Mouse (Mus musculus): ENCODE measurements around the gene Tubb3. TPM values are rescaled to one million over a fixed set of nuclear protein-coding genes. Genes with fewer than 3 reads are reported as not detected.

Gene Tubb3
- total RNA-seq (2021) = under 1 TPM in 1 of 2 experiments, not detected in 1; 0.20 TPM
- long read RNA-seq, experiment 1, partial matches to known transcripts = 0 of 1 reads
- long read RNA-seq, experiment 1, other reads (novel, unspliced or antisense) = 1 of 1 reads
- long read RNA-seq, experiment 2 = 0 reads

DNA sequence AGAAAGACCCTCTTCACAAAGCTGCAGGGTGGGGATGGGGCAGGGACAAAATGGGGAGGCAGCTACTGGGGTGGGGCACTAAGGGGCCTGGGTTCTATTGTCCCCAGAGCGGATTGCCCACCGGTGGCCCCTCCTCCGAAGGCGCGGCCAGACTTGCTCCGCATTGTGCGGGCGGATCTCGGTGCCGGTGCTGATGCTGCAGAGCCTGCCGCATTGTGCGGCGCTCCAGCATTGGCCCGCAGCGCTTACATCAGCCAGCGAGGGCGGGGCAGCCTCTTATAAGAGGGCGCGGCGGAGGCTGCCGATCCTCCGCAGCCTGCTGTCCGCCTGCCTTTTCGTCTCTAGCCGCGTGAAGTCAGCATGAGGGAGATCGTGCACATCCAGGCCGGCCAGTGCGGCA is at the start of gene Tubb3:
Tubb3 (plus strand) TSS at position 179 of the 400 bp plus-strand sequence.
- no peak for DNase-seq
- intact Hi-C loops (cut with DNase I) = no loop called here

DNA sequence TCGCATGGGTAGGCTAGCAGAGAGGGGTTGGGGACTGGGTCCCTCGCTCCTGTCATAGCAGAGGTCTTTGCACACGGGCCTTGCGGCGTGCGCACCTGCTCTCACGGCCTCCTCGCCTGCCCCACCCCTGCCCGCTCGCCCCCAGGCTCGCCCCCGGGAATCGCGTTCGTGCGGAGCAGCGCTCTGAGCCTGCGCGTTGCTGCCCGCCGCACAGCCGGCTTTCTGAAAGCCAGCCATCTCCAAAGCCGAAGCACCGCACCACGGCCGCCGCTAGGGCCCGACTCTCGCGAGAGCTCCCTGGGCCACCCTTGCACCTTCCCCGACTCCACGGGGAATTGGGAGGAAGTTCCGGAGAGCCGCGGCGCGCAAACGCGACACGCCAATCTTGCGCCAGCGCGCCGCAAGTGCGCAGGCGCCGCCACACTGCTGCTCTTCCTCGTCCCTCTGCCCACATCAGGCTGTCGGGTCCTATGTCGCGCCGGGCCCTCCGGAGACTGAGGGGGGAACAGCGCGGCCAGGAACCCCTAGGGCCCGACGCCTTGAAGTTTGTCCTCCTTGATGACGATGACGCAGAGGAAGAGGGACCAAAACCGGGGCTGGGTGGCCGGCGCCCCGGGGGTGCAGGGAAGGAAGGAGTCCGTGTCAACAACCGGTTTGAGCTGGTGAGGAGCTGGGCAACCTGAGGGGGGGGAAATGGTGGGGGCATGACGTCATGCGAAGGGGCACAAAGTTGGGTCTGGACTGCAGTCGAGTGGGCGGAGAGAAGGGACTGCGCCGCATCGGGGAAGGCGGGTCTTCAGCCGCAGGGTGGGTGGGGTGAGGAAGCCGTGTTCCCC is 37.6 kb upstream of the Tubb3 start, which contains the start of gene Tcf25:
Tcf25 (plus strand) TSS at position 351 of the 836 bp plus-strand sequence.
- intact Hi-C loops (cut with DNase I) = no loop called here
- DNase-seq = peak; percentile 91 to 94

DNA sequence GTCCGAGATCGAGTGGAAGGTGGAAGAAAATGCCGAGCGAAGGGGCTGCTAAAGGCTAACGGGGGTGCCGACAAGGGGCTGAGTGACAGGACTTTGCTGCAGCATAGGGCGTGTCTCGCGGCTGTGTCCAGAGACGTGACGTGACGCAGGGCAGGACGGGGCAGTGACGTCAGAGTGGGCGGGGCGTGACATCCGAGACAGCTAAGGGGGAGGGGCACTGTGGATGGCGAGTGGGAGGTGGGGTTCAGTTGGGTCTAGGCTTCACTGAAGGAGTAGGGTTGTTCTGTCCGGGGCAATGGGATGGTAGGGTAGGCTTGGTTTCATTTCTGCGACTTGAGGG is 37.0 kb upstream of the Tubb3 start:
- intact Hi-C loops (cut with DNase I) = no loop called here
- peak; percentile 92 for DNase-seq

DNA sequence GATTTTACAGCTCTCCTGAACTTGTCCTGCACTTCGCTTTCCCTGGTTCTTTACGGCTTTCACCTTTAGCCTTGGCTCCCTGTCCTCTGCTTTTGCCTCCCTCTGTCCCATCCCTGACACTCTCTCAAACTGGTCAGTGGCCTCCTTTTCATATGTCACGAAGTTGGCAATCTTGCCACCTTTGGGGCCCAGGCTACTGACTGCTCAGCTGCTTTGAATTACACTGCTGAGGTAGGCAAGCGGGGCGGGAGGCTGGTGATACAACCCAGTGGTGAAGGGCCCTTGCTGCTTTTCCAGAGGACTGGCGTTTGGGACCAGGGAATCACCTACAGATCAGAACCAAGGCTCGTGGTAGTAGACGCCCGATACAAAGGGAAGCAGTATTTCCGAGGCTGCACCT is 35.5 kb upstream of the Tubb3 start:
- no peak for DNase-seq
- intact Hi-C loops (cut with DNase I) = no loop called here

DNA sequence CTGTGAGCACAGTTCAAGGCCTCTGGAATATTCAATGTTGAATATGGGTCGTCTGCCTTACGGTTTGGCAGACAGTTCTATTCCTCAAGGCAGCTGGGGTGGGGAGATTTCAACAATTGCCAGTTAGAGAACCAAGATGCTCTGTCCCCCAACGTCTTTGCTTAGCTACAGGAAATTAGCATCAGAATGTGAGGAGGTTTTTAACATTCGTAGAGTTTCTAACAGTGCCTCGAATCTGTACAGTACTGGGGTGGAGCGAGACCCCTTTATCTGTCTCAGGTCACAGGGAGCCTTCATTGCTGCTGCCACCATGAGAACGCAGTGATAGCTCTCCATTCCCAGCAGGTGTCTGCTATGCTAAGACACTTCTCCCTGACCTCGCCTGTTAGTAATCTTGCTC is 35.1 kb upstream of the Tubb3 start:
- intact Hi-C loops (cut with DNase I) = no loop called here
- DNase-seq = no peak

DNA sequence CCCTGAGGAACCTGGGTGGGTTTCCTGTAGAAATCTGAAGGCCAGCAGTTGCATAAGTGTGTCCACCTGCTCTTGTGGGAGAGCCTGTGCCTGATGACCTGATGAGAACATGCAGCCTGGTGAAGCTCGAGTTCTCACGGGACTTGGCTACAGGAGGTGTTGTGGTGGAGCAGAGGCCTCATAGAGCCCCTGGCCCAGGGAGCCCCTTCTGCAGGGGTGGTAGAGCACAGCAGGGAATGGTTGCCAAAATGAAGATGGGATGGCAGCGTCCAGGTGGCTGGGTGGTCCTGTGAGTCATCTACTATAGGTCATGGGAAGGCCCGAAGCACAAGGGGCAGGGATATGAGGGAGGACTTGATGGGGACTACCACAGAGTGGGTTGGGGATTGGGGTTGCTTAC is 29.5 kb upstream of the Tubb3 start:
- intact Hi-C loops (cut with DNase I) = no loop called here
- no peak for DNase-seq

DNA sequence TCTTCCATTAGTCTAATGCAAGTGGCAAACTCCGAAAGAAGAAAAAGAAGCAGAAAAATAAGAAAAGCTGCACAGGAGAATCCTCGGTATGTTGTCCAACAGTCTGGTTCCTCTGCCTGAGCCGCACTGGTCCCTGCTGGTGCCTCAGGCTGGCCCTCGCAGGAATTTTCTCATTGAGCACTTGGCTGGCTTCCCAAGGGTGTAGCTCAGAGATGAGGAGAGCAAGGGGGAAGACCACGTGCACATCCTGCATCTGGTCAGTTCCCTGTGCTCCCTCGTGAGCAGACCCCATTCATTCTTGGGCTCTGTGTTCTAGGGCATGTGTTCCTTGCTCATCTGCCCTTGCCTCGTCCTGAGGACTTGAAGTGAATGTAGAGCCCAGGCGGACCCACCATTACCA is 28.7 kb upstream of the Tubb3 start:
- intact Hi-C loops (cut with DNase I) = no loop called here
- no peak for DNase-seq

DNA sequence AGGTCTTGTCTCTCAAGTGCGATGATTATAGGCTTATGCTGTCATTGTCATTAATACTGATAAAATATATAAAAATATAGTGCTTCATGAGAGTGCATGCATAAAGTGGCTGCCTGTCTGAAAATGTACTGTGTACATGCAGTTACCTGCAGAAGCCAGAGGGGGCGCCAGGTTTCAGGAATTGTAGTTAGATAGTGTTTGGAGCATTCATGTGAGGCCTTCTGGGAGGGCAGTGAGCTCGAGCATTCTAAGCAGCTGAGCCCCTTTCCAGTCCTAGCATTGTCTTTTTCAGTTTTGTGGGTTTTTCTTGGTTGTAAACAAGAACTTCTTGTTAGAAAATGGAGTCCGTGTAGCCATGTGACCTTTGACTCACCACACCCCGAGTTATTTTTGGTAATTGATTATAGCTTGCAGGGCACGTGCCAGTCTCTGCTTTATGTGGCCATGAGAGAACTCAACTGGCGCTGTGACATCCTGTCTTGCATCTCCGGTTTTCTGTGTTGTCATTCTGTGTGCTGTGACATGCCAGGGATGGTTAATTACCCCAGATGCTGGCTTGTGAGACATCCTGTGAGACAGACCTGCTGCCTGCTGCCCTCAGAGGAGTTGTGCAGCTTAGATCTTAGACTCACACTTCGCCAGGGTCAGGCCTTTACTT is 26.2 kb upstream of the Tubb3 start:
- intact Hi-C loops (cut with DNase I) = no loop called here
- no peak for DNase-seq

DNA sequence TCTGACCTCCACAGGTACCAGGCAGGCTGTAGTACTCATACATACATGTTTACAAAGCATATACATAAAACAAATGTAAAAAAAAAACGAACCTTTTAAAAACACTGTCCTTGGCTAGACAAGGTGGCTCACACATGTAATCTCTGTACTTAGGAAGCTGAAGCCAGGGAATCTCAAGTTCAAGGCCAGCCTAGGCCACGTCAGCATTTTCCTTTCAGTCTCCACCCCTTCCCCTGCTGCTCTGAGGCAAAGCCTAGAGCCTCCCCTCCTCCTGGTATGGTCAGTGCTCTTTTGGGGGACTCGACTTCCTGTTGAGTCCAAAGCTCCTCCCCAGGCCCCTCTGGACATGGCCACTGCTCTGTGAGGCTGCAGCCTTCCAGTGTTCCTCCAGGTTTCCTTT is 24.2 kb upstream of the Tubb3 start:
- intact Hi-C loops (cut with DNase I) = no loop called here
- no peak for DNase-seq

DNA sequence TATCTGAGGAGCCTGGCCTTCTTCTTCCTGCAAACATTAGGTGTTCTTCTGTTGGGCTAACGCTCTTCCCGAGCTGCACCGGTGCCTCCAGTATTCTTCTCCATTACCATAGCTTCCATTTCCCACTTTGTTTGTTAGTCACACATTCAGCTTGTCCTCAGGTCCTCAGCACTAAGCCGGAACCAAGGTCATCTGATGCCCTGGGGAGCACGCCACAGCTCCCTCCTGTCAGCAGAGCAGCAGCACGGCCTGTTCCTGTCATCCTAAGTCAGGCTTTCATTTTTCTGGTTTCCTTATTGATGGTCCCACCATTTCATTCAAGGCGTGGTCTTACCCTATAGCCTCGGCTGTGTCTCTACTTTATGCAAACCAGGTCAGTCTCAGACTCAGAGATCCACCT is 23.4 kb upstream of the Tubb3 start:
- no peak for DNase-seq
- intact Hi-C loops (cut with DNase I) = no loop called here

DNA sequence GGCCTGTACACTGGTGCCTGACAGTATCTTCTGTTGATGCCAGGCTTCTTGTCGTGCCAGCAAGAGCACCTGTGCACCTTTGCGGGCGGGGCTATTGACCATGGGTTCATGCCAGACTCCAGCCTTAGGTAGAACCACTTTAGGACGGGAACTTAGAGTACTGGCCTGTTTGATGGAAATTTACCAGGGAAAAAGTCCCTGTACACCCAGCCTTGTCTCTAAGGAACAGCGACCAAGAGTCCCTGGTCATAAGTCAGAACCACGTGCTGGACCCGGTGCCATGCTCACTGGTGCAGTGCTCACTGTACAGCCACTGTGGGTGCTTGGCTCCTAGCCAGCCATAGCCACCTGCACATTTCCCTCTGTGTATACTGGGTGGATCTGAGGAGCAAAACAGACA is 22.2 kb upstream of the Tubb3 start:
- intact Hi-C loops (cut with DNase I) = no loop called here

DNA sequence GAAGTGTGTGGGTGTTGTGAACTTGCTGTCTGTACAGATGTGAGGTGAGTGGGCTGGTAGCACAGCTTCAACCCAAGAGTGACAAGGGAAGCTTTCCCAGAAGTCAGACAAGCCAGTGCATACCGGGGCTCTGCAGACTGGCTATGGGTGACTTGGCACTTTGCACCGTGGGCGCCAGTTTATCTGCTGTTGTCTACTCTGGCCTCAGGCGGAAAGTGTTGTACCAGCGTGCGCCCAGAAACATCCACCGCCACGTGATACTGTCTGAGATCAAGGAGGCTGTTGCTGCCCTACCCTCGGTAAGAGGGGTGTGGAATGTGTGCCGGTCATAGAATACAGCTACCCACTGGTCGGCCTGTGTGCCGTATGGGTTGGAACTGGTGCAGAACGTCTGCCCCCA is 12.9 kb upstream of the Tubb3 start:
- intact Hi-C loops (cut with DNase I) = no loop called here
- no peak for DNase-seq

More for the DNA sequence above, 22.2 kb upstream of the Tubb3 start:
- no peak for DNase-seq

DNA sequence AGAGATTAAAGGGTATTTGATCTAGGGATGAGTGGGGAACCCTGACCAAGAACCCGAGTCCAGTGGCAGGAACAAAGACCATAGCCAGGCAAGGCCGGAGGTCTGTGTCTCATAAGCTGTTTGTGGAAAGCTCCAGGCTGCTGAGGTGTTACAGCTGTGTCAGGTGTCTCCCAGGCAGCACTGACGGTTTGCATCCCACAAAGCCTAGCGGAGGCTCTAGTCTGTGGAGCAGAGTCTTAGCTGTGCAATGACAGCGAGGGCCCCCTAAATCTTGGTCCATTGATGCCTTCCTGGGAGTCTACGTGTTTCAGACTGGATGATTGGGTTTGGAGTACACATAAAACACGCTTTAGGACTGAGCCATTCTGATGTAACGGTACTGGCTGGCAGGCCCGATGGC is 9.3 kb upstream of the Tubb3 start:
- no peak for DNase-seq
- intact Hi-C loops (cut with DNase I) = loop anchor here (10.0 kb wide), 1 partner anchor 77 kb away; no protein-coding TSS in a partner anchor

DNA sequence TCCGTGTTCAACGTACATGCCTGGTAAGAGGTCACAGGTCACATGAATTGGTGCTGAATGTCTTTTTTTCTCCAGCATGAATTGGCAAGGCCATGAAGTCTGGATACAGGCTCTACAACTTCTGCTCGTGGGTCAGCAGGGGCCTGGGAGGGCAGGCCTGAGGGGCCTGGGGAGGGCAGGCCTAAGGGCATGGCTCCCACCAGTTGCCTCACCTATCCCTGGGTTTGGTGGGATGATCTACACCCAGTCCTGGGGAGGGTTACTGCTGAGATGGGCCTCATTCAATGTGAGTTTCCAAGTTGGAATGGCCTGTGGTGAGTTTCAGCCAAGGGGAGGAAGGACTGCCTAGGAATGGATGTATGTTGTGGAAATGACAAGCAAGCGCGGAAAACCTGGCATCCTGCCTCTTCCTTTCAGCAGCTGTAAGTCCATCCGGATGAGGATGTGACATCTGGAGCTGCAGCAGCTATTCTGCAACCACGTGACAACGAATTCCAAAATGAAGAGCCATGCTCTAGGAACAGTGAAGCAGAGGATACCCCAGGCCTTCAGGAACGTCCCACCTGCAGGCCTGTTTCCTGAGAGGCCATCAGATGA is 8.4 kb upstream of the Tubb3 start:
- intact Hi-C loops (cut with DNase I) = loop anchor here (10.0 kb wide), 1 partner anchor 78 kb away; no protein-coding TSS in a partner anchor
- DNase-seq = no peak

DNA sequence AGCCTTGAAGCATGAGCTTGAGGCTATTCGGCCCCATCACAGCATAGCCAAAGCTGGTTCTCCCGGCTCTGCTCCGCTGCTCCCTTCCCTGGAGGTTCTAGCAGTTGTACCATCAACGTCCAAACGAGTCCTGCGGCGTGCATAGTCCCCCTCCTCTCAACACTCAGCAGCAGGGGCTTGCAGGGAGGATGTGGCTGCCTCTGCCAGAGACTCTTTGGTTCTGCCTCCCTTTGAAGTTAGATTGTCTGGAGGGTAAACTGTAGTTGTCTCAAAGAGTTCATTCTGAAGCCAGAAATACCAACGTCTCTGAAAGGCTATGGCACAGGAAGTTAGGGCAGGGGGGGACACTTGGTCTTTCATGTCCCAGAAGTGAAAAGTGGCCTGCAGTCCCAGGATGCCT is 6.7 kb upstream of the Tubb3 start:
- intact Hi-C loops (cut with DNase I) = loop anchor here (10.0 kb wide), 1 partner anchor 80 kb away; no protein-coding TSS in a partner anchor
- DNase-seq = no peak

DNA sequence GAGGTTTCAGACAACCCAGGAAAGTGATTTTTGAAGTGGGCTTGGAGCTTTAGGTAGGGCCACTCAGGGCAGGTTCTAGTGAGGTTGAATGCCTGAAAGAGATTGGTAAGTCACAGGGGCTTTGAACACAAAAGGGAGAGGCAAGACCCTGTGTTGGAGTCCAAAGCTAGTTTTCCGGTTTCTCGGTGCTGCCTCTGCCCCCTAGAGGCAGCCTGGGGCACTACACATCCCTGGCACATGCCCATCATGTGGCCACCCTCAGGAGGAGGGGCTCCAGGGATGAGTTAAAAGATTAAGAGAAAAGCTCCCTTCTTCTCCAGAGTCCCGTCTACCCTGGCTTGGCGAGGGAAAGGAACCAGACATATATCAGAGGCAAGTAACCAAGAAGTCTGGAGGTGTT is 4.4 kb upstream of the Tubb3 start, which contains the start of gene Mc1r:
Mc1r (plus strand) TSS at position 322 of the 400 bp plus-strand sequence.
- intact Hi-C loops (cut with DNase I) = loop anchor here (10.0 kb wide), 1 partner anchor 82 kb away; no protein-coding TSS in a partner anchor
- DNase-seq = peak; percentile 40 to 43

DNA sequence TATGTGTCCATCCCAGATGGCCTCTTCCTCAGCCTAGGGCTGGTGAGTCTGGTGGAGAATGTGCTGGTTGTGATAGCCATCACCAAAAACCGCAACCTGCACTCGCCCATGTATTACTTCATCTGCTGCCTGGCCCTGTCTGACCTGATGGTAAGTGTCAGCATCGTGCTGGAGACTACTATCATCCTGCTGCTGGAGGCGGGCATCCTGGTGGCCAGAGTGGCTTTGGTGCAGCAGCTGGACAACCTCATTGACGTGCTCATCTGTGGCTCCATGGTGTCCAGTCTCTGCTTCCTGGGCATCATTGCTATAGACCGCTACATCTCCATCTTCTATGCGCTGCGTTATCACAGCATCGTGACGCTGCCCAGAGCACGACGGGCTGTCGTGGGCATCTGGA is 3.6 kb upstream of the Tubb3 start:
- intact Hi-C loops (cut with DNase I) = loop anchor here (10.0 kb wide), 1 partner anchor 83 kb away; no protein-coding TSS in a partner anchor
- no peak for DNase-seq

DNA sequence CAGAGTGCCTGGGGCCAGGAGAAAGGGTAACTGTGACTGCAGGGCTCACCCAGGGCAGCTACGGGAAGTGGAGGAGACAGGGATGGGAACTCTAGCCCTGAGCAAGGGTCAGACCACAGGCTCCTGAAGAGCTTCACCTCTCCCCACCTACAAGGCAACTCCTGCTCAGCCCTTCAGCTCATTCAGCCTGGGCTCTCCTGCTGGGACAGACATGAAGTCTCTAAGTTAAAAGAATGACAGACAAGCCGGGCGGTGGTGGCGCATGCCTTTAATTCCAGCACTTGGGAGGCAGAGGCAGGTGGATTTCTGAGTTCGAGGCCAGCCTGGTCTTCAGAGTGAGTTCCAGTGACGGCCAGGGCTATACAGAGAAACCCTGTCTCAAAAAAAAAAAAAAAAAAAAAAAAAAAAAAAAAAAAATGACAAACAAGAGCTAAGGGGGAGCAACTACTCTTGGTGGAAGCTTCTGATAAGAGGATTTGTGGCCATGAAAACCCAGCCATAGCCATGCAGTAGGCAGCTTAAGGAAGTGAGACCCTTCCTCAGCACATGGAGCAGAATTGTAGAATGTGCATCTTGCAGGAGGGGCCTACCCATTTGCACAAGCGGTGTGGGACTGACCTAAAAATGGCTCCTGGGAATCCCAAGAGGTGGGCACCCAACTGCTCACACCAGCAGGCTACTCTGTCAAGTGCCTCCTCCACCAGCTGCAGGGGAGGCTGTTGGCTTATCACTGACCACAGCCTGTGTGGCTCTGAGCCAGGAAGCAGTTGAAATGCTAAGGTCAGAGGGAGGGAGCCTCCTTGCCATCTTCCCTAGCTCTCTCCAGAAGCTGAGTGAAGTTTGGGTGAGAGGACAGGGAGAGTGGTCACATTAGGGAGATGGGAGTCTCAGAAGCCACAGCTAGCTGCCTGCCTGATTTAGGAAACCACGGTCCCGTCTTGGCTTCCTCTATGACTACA is 2.4 kb upstream of the Tubb3 start:
- DNase-seq = no peak
- intact Hi-C loops (cut with DNase I) = loop anchor here (10.0 kb wide), 1 partner anchor 84 kb away; no protein-coding TSS in a partner anchor

DNA sequence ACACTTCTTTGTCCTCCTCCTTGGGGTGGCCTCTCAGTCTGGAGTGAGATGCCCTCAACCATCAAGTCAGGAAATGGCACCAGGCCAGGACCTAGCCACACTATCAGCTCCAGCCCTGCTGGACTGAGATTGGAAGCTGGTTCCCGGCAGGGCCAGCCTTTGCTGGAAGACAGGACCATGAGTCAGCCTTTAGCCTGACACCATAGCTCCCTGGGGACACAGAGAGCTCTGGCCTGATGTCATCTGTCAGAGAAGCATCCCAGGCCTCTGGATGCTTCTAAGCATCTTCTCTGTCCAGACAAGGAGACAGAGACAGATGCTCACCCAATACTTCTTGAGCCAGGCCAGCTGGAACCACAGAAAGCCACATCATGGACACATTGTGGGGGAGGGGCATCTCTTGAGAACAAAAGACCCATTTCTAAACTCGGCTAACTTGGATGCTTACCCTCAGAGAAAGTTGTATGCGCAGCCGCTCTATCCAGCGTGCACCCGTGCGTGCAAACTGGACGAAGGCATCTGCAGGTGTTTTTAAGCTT is 1.1 kb upstream of the Tubb3 start:
- DNase-seq = peak in 1 of 2 experiments; percentile 33
- intact Hi-C loops (cut with DNase I) = no loop called here

DNA sequence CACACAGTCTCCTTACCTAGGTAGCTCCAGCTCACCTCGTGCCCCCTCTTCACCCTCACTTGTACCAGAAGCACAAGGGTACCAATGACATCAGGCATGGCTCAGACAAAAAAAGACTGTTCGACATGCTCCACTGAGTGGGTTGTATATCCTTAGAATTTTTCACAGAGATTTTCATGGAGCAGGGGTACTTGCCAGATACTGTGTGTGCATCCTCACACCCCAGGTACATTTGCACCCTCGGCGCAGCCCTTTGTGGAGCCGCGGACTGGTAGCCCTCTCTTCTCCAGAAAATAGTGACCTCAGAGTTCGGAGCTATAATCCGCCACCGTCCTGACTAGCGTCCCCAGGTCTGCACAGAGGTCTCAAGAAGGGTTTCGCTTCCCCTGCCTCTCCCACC is 436 bp upstream of the Tubb3 start:
- no peak for DNase-seq
- intact Hi-C loops (cut with DNase I) = no loop called here
